Mouse (Mus musculus) hindbrain, embryonic 14.5 days (tissue): ENCODE data around the gene Iqcd. TPM values are rescaled to one million over a fixed set of nuclear protein-coding genes. Genes with fewer than 3 reads are reported as not detected.

Experiments
- ATAC-seq: fragments of 200-750 bp; cut with Nextera tagmentation; 2 replicates; pipeline ENCODE4 v1.8.0; 2017; ENCODE audit warnings: moderate number of reproducible peaks, mild to moderate bottlenecking, moderate TSS enrichment, moderate library complexity; ENCODE audit not compliant: low FRiP score
- DNase-seq: peaks from one replicate; pipeline ENCODE4 v3.0.0-alpha.2; 2015; ENCODE audit warnings: low spot score
- H3K27ac ChIP-seq: fragments of 300-500 bp; sonication (generic); 2 replicates; pipeline ENCODE4 v1.5.1; 2014; ENCODE audit warnings: mild to moderate bottlenecking, moderate library complexity
- H3K27me3 ChIP-seq: fragments of 300-500 bp; sonication (generic); 2 replicates; pipeline ENCODE4 v1.6.1; 2014; ENCODE audit warnings: mild to moderate bottlenecking, low read length, mixed read lengths; ENCODE audit not compliant: control insufficient read depth, insufficient read depth
- H3K36me3 ChIP-seq: fragments of 300-500 bp; sonication (generic); replicated peaks from 2 replicates; pipeline ENCODE4 v1.6.1; 2014; ENCODE audit not compliant: control insufficient read depth, insufficient read depth
- H3K4me1 ChIP-seq: fragments of 300-500 bp; sonication (generic); replicated peaks from 2 replicates; pipeline ENCODE4 v1.6.1; 2014; ENCODE audit warnings: antibody characterized with exemption, low read length, mixed read lengths; ENCODE audit not compliant: control insufficient read depth, insufficient read depth
- H3K4me2 ChIP-seq: fragments of 300-500 bp; sonication (generic); replicated peaks from 2 replicates; pipeline ENCODE4 v1.6.1; 2014; ENCODE audit warnings: mild to moderate bottlenecking, moderate library complexity
- H3K4me3 ChIP-seq: fragments of 300-500 bp; sonication (generic); replicated peaks from 2 replicates; pipeline ENCODE4 v1.5.1; 2014; ENCODE audit warnings: mild to moderate bottlenecking, low read length
- H3K9ac ChIP-seq: fragments of 300-500 bp; sonication (generic); 2 replicates; pipeline ENCODE4 v1.6.1; 2014
- H3K9me3 ChIP-seq: fragments of 300-500 bp; sonication (generic); 2 replicates; pipeline ENCODE4 v1.6.1; 2016; ENCODE audit warnings: low read length; ENCODE audit not compliant: control insufficient read depth
- WGBS: fragments of 180-500 bp; shearing (Covaris S2); extraction: QIAGEN DNeasy Blood & Tissue Kit; methylation state at CpG from one replicate; pipeline ENCODE4 v1.1.7; 2014; 5-methylcytosine and 5-hydroxymethylcytosine counted together
- polyA plus RNA-seq: library from polyadenylated mRNA; unstranded; fragments of >200 nt; fragmentation: Nextera tagmentation; extraction: Ambion mirVana; gene quantifications from 2 replicates; pipeline ENCODE4 v1.2.1, GENCODE M21; 2014

Iqcd gene
- polyA plus RNA-seq, 1 experiment from 2014 or later: 1.9 TPM

DNA sequence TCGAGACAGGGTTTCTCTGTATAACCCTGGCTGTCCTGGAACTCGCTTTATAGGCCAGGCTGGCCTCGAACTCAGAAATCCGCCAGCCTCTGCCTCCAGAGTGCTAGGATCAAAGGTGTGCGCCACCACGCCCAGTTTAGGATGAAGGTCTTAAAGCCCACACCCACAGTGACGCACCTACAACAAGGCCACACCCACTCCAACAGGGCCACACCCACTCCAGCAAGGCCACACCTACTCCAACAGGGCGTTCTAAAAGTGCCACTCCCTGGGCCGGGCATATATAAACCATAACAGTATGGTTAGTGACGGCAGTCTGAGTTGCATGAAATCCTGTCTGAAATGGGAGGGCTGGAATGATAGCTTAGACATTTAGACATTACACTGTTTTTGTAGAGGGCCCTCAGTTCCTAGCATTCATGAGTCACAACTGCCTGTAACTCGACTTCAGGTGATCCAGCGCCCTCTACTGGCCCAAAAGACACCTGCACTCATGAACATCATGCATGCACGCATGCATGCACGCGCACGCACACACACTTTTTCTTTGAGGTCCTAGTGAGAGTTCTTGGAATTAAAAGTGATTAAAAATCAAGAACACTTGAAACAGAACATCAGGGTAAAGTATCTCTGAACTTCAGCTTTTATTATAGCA, 1.7 kb downstream of the Iqcd start:
- Histone ChIP-seq H3K27me3 (no peaks in the 10 kb centered on the region), H3K9ac (no peak overlapping the region), H3K4me3 (no peak overlapping the region), H3K4me2 (no peak overlapping the region), H3K9me3 (no peaks in the 10 kb centered on the region), H3K36me3 (no peaks in the 10 kb centered on the region), H3K4me1 (peaks cover 18% of the 10 kb centered on the region), H3K27ac (no peak overlapping the region)
- 77% methylated on average over 16 of the region's 16 CpGs for WGBS
- DNase-seq (no peak), ATAC-seq (no peak)

DNA sequence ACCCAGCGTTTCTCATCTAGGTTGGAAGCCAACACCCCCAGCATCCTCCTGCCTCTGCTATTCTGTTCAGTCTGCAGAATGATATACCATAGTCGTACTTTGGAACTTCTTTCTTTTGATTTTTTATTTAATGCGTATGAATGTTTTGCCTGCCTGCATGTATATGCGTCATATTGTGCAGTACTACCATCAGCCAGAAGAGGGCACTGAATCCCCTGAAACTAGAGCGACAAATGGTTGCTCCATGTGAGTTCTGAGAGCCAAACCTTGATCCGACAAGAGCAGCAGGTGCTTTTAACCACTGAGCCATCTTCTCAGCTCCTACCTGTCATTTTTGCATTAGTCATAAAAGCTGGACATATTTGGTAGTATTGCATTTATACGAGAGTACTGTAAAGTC, 3.3 kb downstream of the Iqcd start:
- no peak overlapping the region for H3K4me3 ChIP-seq
- no peak overlapping the region for H3K9ac ChIP-seq
- no peaks in the 10 kb centered on the region for H3K9me3 ChIP-seq
- no peak overlapping the region for H3K27ac ChIP-seq
- no peak for ATAC-seq
- no peak overlapping the region for H3K4me2 ChIP-seq
- 71% methylated on average over 7 of the region's 7 CpGs for WGBS
- no peaks in the 10 kb centered on the region for H3K36me3 ChIP-seq
- H3K4me1 ChIP-seq: peaks cover 15% of the 10 kb centered on the region
- H3K27me3 ChIP-seq: no peaks in the 10 kb centered on the region
- DNase-seq: no peak

GRCm38 (mm10) chr5:120594485-120594884, 5.7 kb downstream of the Iqcd start:
- Histone ChIP-seq H3K4me1 (no peaks in the 10 kb centered on the region), H3K4me3 (no peak overlapping the region), H3K9me3 (no peaks in the 10 kb centered on the region), H3K27me3 (no peaks in the 10 kb centered on the region), H3K27ac (no peak overlapping the region), H3K36me3 (no peaks in the 10 kb centered on the region), H3K9ac (no peak overlapping the region), H3K4me2 (no peak overlapping the region)
- DNase-seq (no peak), ATAC-seq (no peak)
- WGBS: 85% methylated on average over 6 of the region's 6 CpGs

DNA sequence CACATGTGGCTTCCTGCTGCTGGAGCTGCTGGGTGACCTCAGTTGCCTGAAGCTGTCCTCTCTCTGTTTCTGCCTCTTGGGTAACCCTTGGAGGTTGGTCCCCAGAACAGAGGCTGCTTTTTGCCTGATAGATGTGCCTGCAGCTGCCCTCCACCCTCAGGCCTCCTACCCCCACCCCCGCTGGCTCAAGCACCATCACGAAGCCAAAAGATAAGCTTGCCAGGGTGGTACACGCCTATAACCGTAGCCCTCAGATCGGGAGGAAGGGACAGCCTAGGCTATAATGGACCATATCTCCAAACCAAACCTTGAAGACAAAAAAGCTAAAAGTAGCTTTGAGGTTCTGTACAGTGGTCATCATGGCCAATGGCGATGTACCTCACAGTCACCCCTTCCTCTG, 10.8 kb downstream of the Iqcd start:
- no peaks in the 10 kb centered on the region for H3K27me3 ChIP-seq
- no peak overlapping the region for H3K9ac ChIP-seq
- H3K9me3 ChIP-seq: no peaks in the 10 kb centered on the region
- ATAC-seq (no peak), DNase-seq (no peak)
- 94% methylated on average over 6 of the region's 6 CpGs for WGBS
- H3K27ac ChIP-seq: no peak overlapping the region
- H3K4me3 ChIP-seq: no peak overlapping the region
- no peaks in the 10 kb centered on the region for H3K36me3 ChIP-seq
- no peaks in the 10 kb centered on the region for H3K4me1 ChIP-seq
- no peak overlapping the region for H3K4me2 ChIP-seq

GRCm38 (mm10) chr5:120600946-120601668, 12.3 kb downstream of the Iqcd start:
- no peak overlapping the region for H3K4me2 ChIP-seq
- H3K9ac ChIP-seq: no peak overlapping the region
- peaks cover 5% of the 10 kb centered on the region; the same call in 1 of the 2 replicates for H3K4me1 ChIP-seq
- DNase-seq (no peak), ATAC-seq (no peak)
- no peak overlapping the region for H3K27ac ChIP-seq
- no peaks in the 10 kb centered on the region for H3K9me3 ChIP-seq
- no peaks in the 10 kb centered on the region for H3K27me3 ChIP-seq
- H3K36me3 ChIP-seq: no peaks in the 10 kb centered on the region
- 53% methylated on average over 11 of the region's 11 CpGs for WGBS
- no peak overlapping the region for H3K4me3 ChIP-seq

GRCm38 (mm10) chr5:120602210-120602609, 13.4 kb downstream of the Iqcd start:
- ATAC-seq (no peak), DNase-seq (no peak)
- Histone ChIP-seq H3K9ac (no peak overlapping the region), H3K4me1 (peaks cover 5% of the 10 kb centered on the region; the same call in 1 of the 2 replicates), H3K36me3 (no peaks in the 10 kb centered on the region), H3K4me2 (no peak overlapping the region), H3K9me3 (no peaks in the 10 kb centered on the region), H3K27me3 (no peaks in the 10 kb centered on the region), H3K27ac (no peak overlapping the region), H3K4me3 (no peak overlapping the region)
- WGBS: 89% methylated on average over 12 of the region's 12 CpGs

GRCm38 (mm10) chr5:120603515-120603914, 14.7 kb downstream of the Iqcd start:
- Histone ChIP-seq H3K27ac (no peak overlapping the region), H3K27me3 (no peaks in the 10 kb centered on the region), H3K9ac (no peak overlapping the region), H3K9me3 (no peaks in the 10 kb centered on the region), H3K4me3 (no peak overlapping the region), H3K4me2 (no peak overlapping the region), H3K36me3 (0 out of 2 replicates have a peak, but pooled peaks cover 5% of the 10 kb centered on the region), H3K4me1 (peaks cover 5% of the 10 kb centered on the region; the same call in 1 of the 2 replicates)
- ATAC-seq: no peak
- WGBS: 55% methylated on average over 7 of the region's 7 CpGs
- DNase-seq: no peak

- Histone ChIP-seq H3K4me3 (peak overlapping the region; percentile 21), H3K4me2 (peak overlapping the region; percentile 54), H3K36me3 (0 out of 2 replicates have a peak, but pooled peaks cover 6% of the 10 kb centered on the region), H3K27ac (peak overlapping the region; percentile 60), H3K9ac (peak overlapping the region; percentile 46), H3K9me3 (no peaks in the 10 kb centered on the region), H3K27me3 (no peaks in the 10 kb centered on the region), H3K4me1 (peaks cover 5% of the 10 kb centered on the region; the same call in 1 of the 2 replicates)
- 6% methylated on average over 6 of the region's 6 CpGs for WGBS
- DNase-seq (peak; percentile 88), ATAC-seq (no peak)
Observed at GRCm38 (mm10) chr5:120604839-120605238, 16.0 kb downstream of the Iqcd start.

DNA sequence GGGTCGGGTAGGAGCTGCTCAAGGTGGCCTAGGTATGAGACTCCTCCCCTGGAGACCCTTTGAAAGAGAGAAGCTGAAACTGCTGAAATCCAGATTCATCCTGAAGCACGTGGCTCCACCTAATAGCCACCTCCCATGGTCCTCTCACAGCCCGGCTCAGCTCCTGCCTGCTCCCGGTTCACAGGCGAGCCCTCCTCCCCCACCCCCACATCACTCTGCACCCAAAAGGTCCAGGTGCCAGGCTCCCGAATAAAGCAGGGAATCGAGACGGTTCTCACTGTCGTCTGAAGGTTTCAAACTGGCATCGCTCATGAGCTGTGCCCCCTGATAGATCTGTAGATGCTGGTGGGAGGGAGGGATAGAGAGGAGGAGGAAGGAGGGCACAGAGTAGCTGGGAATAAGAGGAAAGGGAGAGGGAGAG, 16.4 kb downstream of the Iqcd start:
- H3K9ac ChIP-seq: peak overlapping the region; percentile 46
- H3K9me3 ChIP-seq: no peaks in the 10 kb centered on the region
- 0 out of 2 replicates have a peak, but pooled peaks cover 6% of the 10 kb centered on the region for H3K36me3 ChIP-seq
- DNase-seq: no peak
- H3K4me3 ChIP-seq: peak overlapping the region; percentile 21
- H3K4me1 ChIP-seq: peaks cover 5% of the 10 kb centered on the region; the same call in 1 of the 2 replicates
- H3K4me2 ChIP-seq: peak overlapping the region; percentile 54
- ATAC-seq: peak; percentile 49
- WGBS: 2% methylated on average over 10 of the region's 10 CpGs
- peak overlapping the region; percentile 60 for H3K27ac ChIP-seq
- H3K27me3 ChIP-seq: no peaks in the 10 kb centered on the region
